Mouse (Mus musculus) cerebellum, adult 2 months (tissue): ENCODE results near the gene Mrpl30. TPM values are rescaled to one million over a fixed set of nuclear protein-coding genes. Genes with fewer than 3 reads are reported as not detected.

Experiments
- DNase-seq, 2 experiments: peaks; one replicate each; pipeline ENCODE4 v3.0.0; 2021
- H3K27ac ChIP-seq: fragments of 200-500 bp; 2 replicates; pipeline ENCODE4 v1.5.1; 2012; ENCODE audit warnings: low read length, control low read depth, inconsistent platforms; ENCODE audit not compliant: insufficient read depth
- H3K27me3 ChIP-seq: fragments of 200-500 bp; 2 replicates; pipeline ENCODE4 v1.6.1; 2012; ENCODE audit warnings: inconsistent platforms, mild to moderate bottlenecking, low read length, moderate library complexity; ENCODE audit not compliant: control insufficient read depth, insufficient read depth
- H3K4me1 ChIP-seq: fragments of 200-500 bp; 2 replicates; pipeline ENCODE4 v1.6.1; 2011; ENCODE audit warnings: low read length; ENCODE audit not compliant: control insufficient read depth, insufficient read depth
- H3K4me3 ChIP-seq: fragments of 200-500 bp; replicated peaks from 2 replicates; pipeline ENCODE3; 2011; ENCODE audit warnings: mild to moderate bottlenecking, low read depth, low read length, control low read depth; ENCODE audit not compliant: insufficient read depth
- CTCF ChIP-seq: fragments of 200-500 bp; IDR thresholded peaks from 2 replicates; pipeline ENCODE4 v1.5.1; 2011; ENCODE audit warnings: low read depth, mild to moderate bottlenecking, control low read depth, low read length, moderate library complexity, borderline replicate concordance; ENCODE audit not compliant: insufficient read depth
- POLR2A ChIP-seq: fragments of 200-500 bp; IDR thresholded peaks from 2 replicates; pipeline ENCODE4 v1.6.1; 2011; ENCODE audit warnings: low read length, control low read depth, borderline replicate concordance; ENCODE audit not compliant: insufficient read depth
- WGBS: fragments of 180-500 bp; shearing (Covaris S2); methylation state at CpG from one replicate; pipeline ENCODE4 v1.1.7; 2018; 5-methylcytosine and 5-hydroxymethylcytosine counted together
- polyA plus RNA-seq: library from polyadenylated mRNA; depleted of rRNA; stranded (reverse); fragments of >200 nt; gene quantifications from 2 replicates; pipeline ENCODE4 v1.2.3, GENCODE M21; 2012; rRNA removed

The Mrpl30 gene
- polyA plus RNA-seq, 1 experiment = 132 TPM

GRCm38 (mm10) chr1:37916393-37916792 is 26.1 kb downstream of the Mrpl30 start, which contains the start of gene Lyg2:
TSS of gene Lyg2 (minus strand) at chr1:37916493.
- no peak for TF ChIP-seq CTCF
- TF ChIP-seq POLR2A = no peak

GRCm38 (mm10) chr1:37917666-37918065 is 27.4 kb downstream of the Mrpl30 start:
- WGBS = 83% methylated on average over 13 of the region's 13 CpGs
- Histone ChIP-seq H3K27me3 (no peaks in the 10 kb centered on the region; the same call in 1 of the 2 replicates), H3K4me1 (no peaks in the 10 kb centered on the region), H3K4me3 (no peak overlapping the region), H3K27ac (no peak overlapping the region)
- TF ChIP-seq CTCF (no peak), POLR2A (no peak)
- no peak for DNase-seq

More at GRCm38 (mm10) chr1:37916393-37916792, 26.1 kb downstream of the Mrpl30 start, which contains the start of gene Lyg2:
- no peak within 1 kb of the TSS for H3K27ac ChIP-seq
- no peak within 1 kb of the TSS for H3K4me3 ChIP-seq
- WGBS = 77% methylated on average over 5 of the region's 5 CpGs
- DNase-seq = no peak
- no peaks in the 10 kb centered on the region; the same call in 1 of the 2 replicates for H3K27me3 ChIP-seq
- H3K4me1 ChIP-seq = no peaks in the 10 kb centered on the region

GRCm38 (mm10) chr1:37918096-37918495 is 27.8 kb downstream of the Mrpl30 start:
- TF ChIP-seq POLR2A (no peak), CTCF (no peak)
- WGBS = 86% methylated on average over 6 of the region's 6 CpGs
- no peak for DNase-seq

GRCm38 (mm10) chr1:37922536-37922935 is 32.3 kb downstream of the Mrpl30 start:
- no peak overlapping the region for H3K4me3 ChIP-seq
- 13% methylated on average over 8 of the region's 8 CpGs for WGBS
- peak; percentile 32 to 42 for DNase-seq

More at GRCm38 (mm10) chr1:37918096-37918495, 27.8 kb downstream of the Mrpl30 start:
- Histone ChIP-seq H3K27ac (no peak overlapping the region), H3K4me1 (no peaks in the 10 kb centered on the region), H3K27me3 (no peaks in the 10 kb centered on the region; the same call in 1 of the 2 replicates), H3K4me3 (no peak overlapping the region)

GRCm38 (mm10) chr1:37925971-37926370 is 35.7 kb downstream of the Mrpl30 start:
- WGBS = 84% methylated on average over 8 of the region's 8 CpGs
- Histone ChIP-seq H3K4me3 (no peak overlapping the region), H3K27me3 (no peaks in the 10 kb centered on the region), H3K4me1 (no peaks in the 10 kb centered on the region), H3K27ac (no peak overlapping the region)
- TF ChIP-seq CTCF (no peak), POLR2A (no peak)
- DNase-seq = no peak

More at GRCm38 (mm10) chr1:37922536-37922935, 32.3 kb downstream of the Mrpl30 start:
- TF ChIP-seq POLR2A (no peak), CTCF (no peak)
- H3K4me1 ChIP-seq = no peaks in the 10 kb centered on the region
- no peaks in the 10 kb centered on the region for H3K27me3 ChIP-seq
- H3K27ac ChIP-seq = no peak overlapping the region

- WGBS = 6% methylated on average over 3 of the region's 3 CpGs
- Histone ChIP-seq H3K4me1 (no peaks in the 10 kb centered on the region), H3K27ac (no peak overlapping the region), H3K27me3 (no peaks in the 10 kb centered on the region), H3K4me3 (no peak overlapping the region)
- TF ChIP-seq CTCF (no peak), POLR2A (no peak)
- no peak for DNase-seq
Measured at GRCm38 (mm10) chr1:37931806-37932205, 41.5 kb downstream of the Mrpl30 start.

Other genes starting within 250 kb of the Mrpl30 start
- gene 2010300C02Rik, start 170.4 kb upstream of the Mrpl30 start, polyA plus RNA-seq = 21.7 and 24.0 TPM in 2 replicates
- gene Tsga10, start 24.0 kb upstream of the Mrpl30 start, polyA plus RNA-seq = 7.3 and 7.5 TPM in 2 replicates
- gene Lipt1, start 18.7 kb upstream of the Mrpl30 start, polyA plus RNA-seq = 5.8 and 5.9 TPM in 2 replicates
- gene Mitd1, start 66 bp upstream of the Mrpl30 start, polyA plus RNA-seq = 14.8 and 17.8 TPM in 2 replicates
- 0.05 and 0.13 TPM in 2 replicates for gene Lyg2, start 26.0 kb downstream of the Mrpl30 start, polyA plus RNA-seq
- gene Lyg1, start 67.3 kb downstream of the Mrpl30 start, polyA plus RNA-seq = not detected in 2 replicates
- 44.9 and 49.0 TPM in 2 replicates for gene Txndc9, start 107.4 kb downstream of the Mrpl30 start, polyA plus RNA-seq
- 22.5 and 23.1 TPM in 2 replicates for gene Eif5b, start 107.5 kb downstream of the Mrpl30 start, polyA plus RNA-seq
- 41.6 and 45.5 TPM in 2 replicates for gene Rev1, start 239.3 kb downstream of the Mrpl30 start, polyA plus RNA-seq